Mouse (Mus musculus) spleen, postnatal 10 days (tissue): ENCODE data around the gene Me1.

ENCODE experiments used
- DNase-seq, 2 experiments: peaks; one replicate each; pipeline ENCODE4 v3.0.0; 2021 to 2022; ENCODE audit warnings: low spot score in 2 of 2

Gene Me1

DNA sequence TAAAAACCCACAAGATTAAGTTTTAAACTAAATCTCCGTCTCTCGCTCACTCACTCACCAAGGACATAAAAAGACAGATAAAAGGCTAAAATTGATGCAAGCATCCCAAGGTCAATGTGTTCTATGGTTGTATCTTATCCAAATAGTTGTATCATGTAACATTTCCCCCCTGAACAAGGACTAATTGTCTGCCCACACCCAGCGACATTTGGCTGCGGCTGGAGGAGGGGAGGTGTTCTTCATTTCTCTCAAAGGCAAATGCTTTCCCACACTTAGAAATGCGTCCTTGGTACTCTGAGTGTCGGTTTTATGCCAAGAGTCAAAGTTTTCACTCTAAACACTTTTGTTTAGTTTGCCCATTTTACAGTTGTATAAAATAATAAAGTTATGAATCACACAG lies 13.2 kb upstream of the Me1 start:
- no peak for DNase-seq

DNA sequence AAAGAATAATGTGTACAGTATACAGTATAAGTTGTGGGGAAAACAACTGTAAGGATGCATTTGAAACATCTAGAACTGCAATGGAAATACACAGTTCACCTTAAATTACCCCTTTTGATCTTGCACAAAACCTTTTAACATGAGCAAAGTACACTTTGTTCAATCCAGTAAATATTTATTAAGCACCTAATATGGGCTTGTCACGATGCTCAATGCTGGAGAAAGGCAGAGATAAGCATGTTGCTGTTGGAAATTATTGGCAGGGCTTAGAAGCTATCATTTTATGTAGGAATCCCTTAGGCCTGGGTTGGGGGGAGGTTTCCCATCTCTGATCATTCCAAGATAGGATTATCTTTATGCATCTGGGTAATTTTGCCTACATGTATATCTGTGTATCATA lies 11.7 kb upstream of the Me1 start:
- no peak for DNase-seq

- no peak for DNase-seq
Measured at GRCm38 (mm10) chr9:86701844-86702243, 6.1 kb upstream of the Me1 start.

- no peak for DNase-seq
Measured at GRCm38 (mm10) chr9:86701264-86701663, 5.5 kb upstream of the Me1 start.

GRCm38 (mm10) chr9:86695199-86695817 lies 445 bp downstream of the Me1 start:
- DNase-seq, result no peak

GRCm38 (mm10) chr9:86694644-86695043 lies 1.1 kb downstream of the Me1 start:
- no peak for DNase-seq

DNA sequence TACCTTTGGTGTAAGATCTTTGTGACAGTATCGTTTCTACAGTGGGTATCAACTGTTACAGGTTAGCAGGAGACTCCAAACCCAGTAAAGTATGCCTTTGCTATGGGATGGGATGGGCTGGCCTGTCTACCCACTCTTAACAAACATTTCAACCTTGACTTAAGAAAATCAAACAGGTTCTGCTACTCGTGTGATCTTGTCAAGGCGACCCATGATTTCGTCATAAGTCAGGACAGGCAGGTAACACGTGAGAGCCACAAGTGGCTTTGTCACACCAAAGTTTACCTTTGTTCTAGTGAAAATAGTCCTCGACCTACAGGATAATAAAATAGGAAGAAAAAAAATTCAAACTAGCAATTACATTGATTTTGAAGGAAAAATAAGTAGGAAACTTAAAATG lies 1.8 kb downstream of the Me1 start:
- no peak for DNase-seq

- DNase-seq, result no peak
Measured at GRCm38 (mm10) chr9:86692676-86693075, 3.1 kb downstream of the Me1 start.

GRCm38 (mm10) chr9:86692251-86692650 lies 3.5 kb downstream of the Me1 start:
- DNase-seq, result no peak

- no peak for DNase-seq
Measured at GRCm38 (mm10) chr9:86691101-86691500, 4.7 kb downstream of the Me1 start.

DNA sequence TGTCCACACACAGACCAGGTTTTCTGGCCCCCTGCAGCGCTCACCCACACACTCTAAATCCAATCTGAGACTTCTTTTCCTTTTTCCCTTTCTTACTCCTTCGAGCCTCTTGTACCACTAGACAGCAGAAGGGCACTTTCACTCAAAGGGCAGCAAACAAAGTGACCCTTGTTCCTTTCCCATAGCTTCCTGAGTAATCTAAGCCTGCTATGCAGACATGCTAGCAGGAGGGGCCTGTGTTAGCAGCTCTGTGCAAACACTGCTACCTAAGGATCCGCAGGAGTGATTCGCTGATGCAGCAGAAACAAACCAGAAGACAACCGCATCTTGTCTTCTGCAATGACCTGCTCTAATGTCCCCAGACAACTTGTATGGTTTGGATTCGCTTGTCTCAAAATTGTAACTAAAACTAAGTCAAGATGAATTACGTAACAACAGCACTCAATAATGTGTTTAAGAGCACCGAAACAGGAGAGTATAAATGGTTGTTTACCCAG lies 12.0 kb downstream of the Me1 start:
- no peak for DNase-seq

DNA sequence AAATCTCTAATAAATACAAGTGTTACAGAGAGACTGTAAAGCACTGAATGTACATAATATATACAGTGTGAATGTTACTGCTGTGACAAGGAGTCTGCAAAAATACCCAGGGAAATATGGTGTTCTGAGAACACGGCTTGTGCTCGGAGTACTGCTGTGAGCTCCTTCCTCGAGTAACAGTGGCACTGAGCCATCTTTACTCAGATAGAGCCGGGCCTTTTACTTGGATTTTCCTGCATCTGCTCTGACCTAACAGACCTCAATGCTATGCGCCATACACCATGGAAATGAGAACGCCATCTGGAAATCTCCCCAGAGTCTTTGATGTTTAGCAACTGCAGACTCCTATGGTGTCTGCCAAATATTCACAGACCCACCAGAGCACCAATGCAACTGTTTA lies 12.9 kb downstream of the Me1 start:
- no peak for DNase-seq

DNA sequence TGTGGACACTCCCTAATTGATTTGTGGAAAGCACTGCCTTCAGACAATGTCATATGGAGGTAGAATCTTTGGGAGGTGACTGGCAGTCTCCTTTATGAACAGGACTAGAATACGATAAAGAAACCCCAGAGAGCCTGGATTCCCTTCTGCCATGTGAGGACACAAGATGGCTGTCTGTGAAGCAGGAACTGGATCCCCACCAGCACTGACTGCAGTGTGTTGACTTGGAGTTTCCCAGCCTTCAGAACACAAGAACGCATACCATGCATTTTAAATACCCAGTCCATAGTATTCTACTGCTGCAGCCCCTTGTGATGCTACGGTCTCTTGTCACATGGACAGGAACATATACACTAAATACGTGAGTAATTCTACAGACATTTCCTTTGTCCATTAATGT lies 13.5 kb downstream of the Me1 start:
- DNase-seq, result no peak

GRCm38 (mm10) chr9:86680431-86680830 lies 15.3 kb downstream of the Me1 start:
- no peak for DNase-seq

DNA sequence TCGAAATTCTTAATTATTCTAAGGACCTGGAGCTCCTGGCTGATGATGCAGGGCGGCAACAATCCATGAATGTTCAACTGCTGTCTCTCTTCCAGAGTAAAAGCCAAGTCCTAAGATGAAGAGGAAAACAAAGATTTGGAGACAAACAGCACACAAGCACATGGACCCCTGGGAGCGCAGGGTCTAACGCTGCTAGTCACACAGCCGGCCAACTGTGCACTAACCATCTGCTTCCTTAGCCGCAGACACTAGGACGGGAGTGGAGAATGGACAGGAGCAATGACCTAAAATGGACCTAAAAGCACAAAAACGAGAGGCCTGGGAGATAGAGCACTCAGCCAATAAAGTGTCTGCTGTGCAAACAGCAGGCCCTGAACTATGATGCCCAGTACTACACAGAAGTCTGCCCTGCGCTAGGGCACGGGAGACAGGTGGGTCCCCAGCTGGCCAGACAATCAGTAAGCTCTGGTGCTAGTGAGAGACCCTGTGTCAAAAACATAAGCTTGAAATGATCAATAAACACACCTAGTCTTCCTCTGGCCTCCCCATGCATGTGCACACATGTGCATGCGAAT lies 15.8 kb downstream of the Me1 start:
- DNase-seq, result no peak

GRCm38 (mm10) chr9:86676246-86676645 lies 19.5 kb downstream of the Me1 start:
- no peak for DNase-seq

DNA sequence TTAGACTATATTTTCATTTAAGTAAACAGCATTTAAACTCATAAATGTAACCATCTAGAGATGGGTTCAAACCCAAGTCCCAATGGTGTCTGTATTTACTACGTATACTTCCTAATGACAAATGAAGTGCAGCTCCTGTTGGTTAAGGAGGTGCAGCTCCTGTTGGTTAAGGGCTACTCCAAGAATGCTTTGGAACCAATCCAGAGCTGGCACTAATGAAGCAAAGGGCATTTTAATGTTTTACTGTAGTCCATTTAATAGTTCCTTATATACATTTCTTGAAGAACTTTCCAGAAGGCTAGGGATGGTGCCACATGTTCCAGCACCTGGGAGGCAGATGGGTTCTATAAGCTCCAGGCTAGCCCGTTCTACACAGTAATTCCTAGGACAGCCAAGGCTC lies 20.3 kb downstream of the Me1 start:
- DNase-seq, result no peak

GRCm38 (mm10) chr9:86672907-86673472 lies 22.8 kb downstream of the Me1 start:
- no peak for DNase-seq

- DNase-seq, result no peak
Measured at GRCm38 (mm10) chr9:86668590-86669252, 27.0 kb downstream of the Me1 start.

DNA sequence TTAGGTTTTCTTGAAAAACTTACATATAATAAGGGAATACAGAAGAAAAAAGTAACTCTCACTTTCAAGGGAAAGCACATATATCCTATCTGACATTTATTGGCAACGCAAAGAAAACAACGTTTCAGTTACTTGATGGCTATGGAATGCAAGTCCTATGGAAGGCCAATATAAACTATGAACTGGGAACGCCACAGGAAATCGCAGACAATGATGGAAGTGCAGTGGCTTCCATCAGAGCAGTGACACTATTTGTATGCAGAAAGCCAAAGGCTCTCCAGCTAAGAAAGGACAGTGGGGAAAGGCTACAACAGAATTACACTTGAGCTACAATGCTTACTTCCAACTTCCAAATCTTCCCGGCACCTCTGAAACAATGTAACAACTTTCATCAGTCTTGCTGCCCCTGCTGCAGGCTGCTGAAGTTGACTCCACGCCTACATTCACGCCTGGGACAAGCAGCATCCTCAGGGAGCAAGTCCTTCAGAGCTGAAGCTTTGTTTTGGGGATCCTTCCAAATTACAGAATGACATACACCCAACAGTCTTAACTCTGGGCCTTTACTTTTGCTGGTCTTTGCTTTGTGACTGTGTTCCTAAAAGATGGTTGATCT lies 28.5 kb downstream of the Me1 start:
- no peak for DNase-seq

- peak in 1 of 2 experiments; percentile 41 for DNase-seq
Measured at GRCm38 (mm10) chr9:86661679-86662078, 34.1 kb downstream of the Me1 start.

GRCm38 (mm10) chr9:86661266-86661665 lies 34.5 kb downstream of the Me1 start:
- DNase-seq, result no peak

- no peak for DNase-seq
Measured at GRCm38 (mm10) chr9:86660327-86660726, 35.4 kb downstream of the Me1 start.
